Mouse (Mus musculus) CH12.LX (cell line): Measurements from ENCODE around the gene Zmym6. TPM values are rescaled to one million over a fixed set of nuclear protein-coding genes. Genes with fewer than 3 reads are reported as not detected.
"Not testable (repeated sequence)": the region's sequence is repeated elsewhere in the genome, so short reads cannot be mapped to it uniquely, and the experiment has no call there.

Experiments used
- DNase-seq: peaks from one replicate; pipeline ENCODE4 v3.0.0-alpha.2; 2013; ENCODE audit errors: extremely low read depth
- H3K27ac ChIP-seq: 2 replicates; pipeline ENCODE4 v1.5.1; 2012; ENCODE audit warnings: low read depth, mild to moderate bottlenecking, control low read depth, moderate library complexity; ENCODE audit not compliant: insufficient read depth
- H3K27me3 ChIP-seq: replicated peaks from 2 replicates; pipeline ENCODE3; 2012; ENCODE audit warnings: inconsistent platforms
- H3K36me3 ChIP-seq, 2 experiments: replicated peaks in 1 of 2; 2 replicates each; pipeline versions ENCODE3 to v1.6.1; 2012; ENCODE audit warnings: inconsistent platforms in 1 of 2, low read length in 1 of 2, mild to moderate bottlenecking in 1 of 2, mixed read lengths in 1 of 2, moderate library complexity in 1 of 2; ENCODE audit not compliant: control insufficient read depth in 1 of 2, insufficient read depth in 1 of 2
- H3K4me1 ChIP-seq, 2 experiments: 2 replicates each; pipeline ENCODE4 v1.6.1; 2012; ENCODE audit warnings: inconsistent platforms in 1 of 2, moderate library complexity in 1 of 2; ENCODE audit not compliant: insufficient read depth in 2 of 2, control insufficient read depth in 1 of 2
- H3K4me2 ChIP-seq: 2 replicates; pipeline ENCODE4 v1.6.1; 2012; ENCODE audit warnings: low read depth, mild to moderate bottlenecking, control low read depth; ENCODE audit not compliant: poor library complexity, insufficient read depth, severe bottlenecking
- H3K4me3 ChIP-seq, 3 experiments: fragments of 150-350 bp in 1 of 3; sonication (generic) in 1 of 3; replicated peaks in 1 of 3; 2 replicates each; pipeline versions ENCODE3 to v1.5.1; 2011 to 2012; ENCODE audit warnings: low read depth in 2 of 3, low read length in 2 of 3, mild to moderate bottlenecking in 2 of 3, moderate library complexity in 2 of 3, control low read depth in 1 of 3, improper control_type of control experiment in 1 of 3, inconsistent platforms in 1 of 3, mixed read lengths in 1 of 3; ENCODE audit not compliant: poor library complexity in 1 of 3
- H3K79me2 ChIP-seq: replicated peaks from 2 replicates; pipeline ENCODE4 v1.6.1; 2012; ENCODE audit warnings: mild to moderate bottlenecking, moderate library complexity; ENCODE audit not compliant: control insufficient read depth, poor library complexity, insufficient read depth, severe bottlenecking; ENCODE audit errors: extremely low read depth
- H3K9ac ChIP-seq: 2 replicates; pipeline ENCODE4 v1.6.1; 2012; ENCODE audit warnings: low read depth, mild to moderate bottlenecking, control low read depth, moderate library complexity; ENCODE audit not compliant: insufficient read depth
- H3K9me3 ChIP-seq: replicated peaks from 2 replicates; pipeline ENCODE3; 2012; ENCODE audit warnings: low read length, inconsistent platforms, mixed read lengths
- CHD1 ChIP-seq: IDR thresholded peaks from 2 replicates; pipeline ENCODE4 v1.6.1; 2012; ENCODE audit warnings: low read depth, low read length, improper control_type of control experiment, inconsistent platforms
- CHD2 ChIP-seq: IDR thresholded peaks from 2 replicates; pipeline ENCODE4 v1.6.1; 2011; ENCODE audit warnings: low read length, improper control_type of control experiment
- E2F4 ChIP-seq: IDR thresholded peaks from 2 replicates; pipeline ENCODE4 v1.6.1; 2011; ENCODE audit warnings: low read depth, low read length, improper control_type of control experiment; ENCODE audit not compliant: insufficient replicate concordance
- ETS1 ChIP-seq: conservative IDR thresholded peaks from 2 replicates; pipeline ENCODE4 v1.6.1; 2012; ENCODE audit warnings: low read depth, mild to moderate bottlenecking, inconsistent platforms, low read length, improper control_type of control experiment, moderate library complexity
- IRF4 ChIP-seq: IDR thresholded peaks from 2 replicates; pipeline ENCODE4 v1.6.1; 2014; ENCODE audit warnings: low read depth, mild to moderate bottlenecking, inconsistent platforms, low read length, improper control_type of control experiment
- JUND ChIP-seq: conservative IDR thresholded peaks from 2 replicates; pipeline ENCODE4 v1.6.1; 2011; ENCODE audit warnings: low read depth, low read length, improper control_type of control experiment
- MAFK ChIP-seq: IDR thresholded peaks from 2 replicates; pipeline ENCODE4 v1.6.1; 2011; ENCODE audit warnings: low read length, improper control_type of control experiment; ENCODE audit not compliant: insufficient replicate concordance
- MAZ ChIP-seq: IDR thresholded peaks from 2 replicates; pipeline ENCODE4 v1.6.1; 2012; ENCODE audit warnings: low read depth, mild to moderate bottlenecking, inconsistent platforms, low read length, improper control_type of control experiment, moderate library complexity
- MEF2A ChIP-seq: IDR thresholded peaks from 2 replicates; pipeline ENCODE4 v1.6.1; 2014; ENCODE audit warnings: low read depth, mild to moderate bottlenecking, inconsistent platforms, low read length, improper control_type of control experiment, borderline replicate concordance
- MXI1 ChIP-seq: IDR thresholded peaks from 2 replicates; pipeline ENCODE4 v1.6.1; 2011; ENCODE audit warnings: mild to moderate bottlenecking, low read depth, low read length, improper control_type of control experiment
- MYC ChIP-seq: IDR thresholded peaks from 2 replicates; pipeline ENCODE4 v1.6.1; 2011; ENCODE audit warnings: low read depth, mild to moderate bottlenecking, improper control_type of control experiment, low read length
- NELFE ChIP-seq: IDR thresholded peaks from 2 replicates; pipeline ENCODE4 v1.6.1; 2011; ENCODE audit warnings: low read depth, low read length, improper control_type of control experiment
- POLR2AphosphoS2 ChIP-seq: IDR thresholded peaks from 2 replicates; pipeline ENCODE4 v1.6.1; 2011; ENCODE audit warnings: low read depth, low read length, improper control_type of control experiment
- RAD21 ChIP-seq: IDR thresholded peaks from 2 replicates; pipeline ENCODE4 v1.6.1; 2011; ENCODE audit warnings: low read depth, mild to moderate bottlenecking, low read length, improper control_type of control experiment, moderate library complexity
- SIN3A ChIP-seq: IDR thresholded peaks from 2 replicates; pipeline ENCODE4 v1.6.1; 2012; ENCODE audit warnings: low read length, improper control_type of control experiment, inconsistent platforms
- TBP ChIP-seq: conservative IDR thresholded peaks from 2 replicates; pipeline ENCODE4 v1.6.1; 2011; ENCODE audit warnings: low read depth, low read length, improper control_type of control experiment
- TCF12 ChIP-seq: IDR thresholded peaks from 2 replicates; pipeline ENCODE4 v1.6.1; 2014; ENCODE audit warnings: low read depth, mild to moderate bottlenecking, inconsistent platforms, low read length, improper control_type of control experiment
- UBTF ChIP-seq: IDR thresholded peaks from 2 replicates; pipeline ENCODE4 v1.6.1; 2012; ENCODE audit warnings: low read depth, mild to moderate bottlenecking, inconsistent platforms, low read length, improper control_type of control experiment, moderate library complexity
- USF1 ChIP-seq: IDR thresholded peaks from 2 replicates; pipeline ENCODE4 v1.6.1; 2014; ENCODE audit warnings: low read depth, mild to moderate bottlenecking, inconsistent platforms, low read length, improper control_type of control experiment
- ZC3H11A ChIP-seq: IDR thresholded peaks from 2 replicates; pipeline ENCODE4 v1.6.1; 2012; ENCODE audit warnings: low read depth, mild to moderate bottlenecking, inconsistent platforms, low read length, improper control_type of control experiment
- ZNF384 ChIP-seq: IDR thresholded peaks from 2 replicates; pipeline ENCODE4 v1.6.1; 2012; ENCODE audit warnings: low read depth, low read length, improper control_type of control experiment, inconsistent platforms
- dilution Hi-C: fragments of 300-500 bp; cut with MboI; formaldehyde crosslinking; loops from 2 replicates; pipeline ENCODE4 v1.14.3; 2020; ENCODE audit warnings: low sequenced_read_pairs; ENCODE audit not compliant: extremely low pct_unique_long_range_greater_than_20kb, extremely low pct_ligation_motif_present
- in situ Hi-C: fragments of 300-500 bp; cut with MboI; formaldehyde crosslinking; loops from 3 replicates; pipeline ENCODE4 v1.14.3; 2019; ENCODE audit warnings: low sequenced_read_pairs, low pct_ligation_motif_present, low pct_unique_long_range_greater_than_20kb, mixed read lengths
- polyA plus RNA-seq: library from polyadenylated mRNA; unstranded; fragments of >175 nt; gene quantifications from 2 replicates; pipeline ENCODE4 v1.2.1, GENCODE M21; 2012; ENCODE audit warnings: low read depth; ENCODE audit not compliant: insufficient read length
- total RNA-seq, 2 experiments: library from RNA; depleted of rRNA; stranded (reverse); fragments of 300-350 nt in 1 of 2; fragments of >200 nt in 1 of 2; gene quantifications; 2 replicates each; pipeline ENCODE4 v1.2.3; 2012 to 2014

The Zmym6 gene
- total and polyA plus RNA-seq, 3 experiments: 7.8 to 9.1 (median 8.1) TPM

DNA sequence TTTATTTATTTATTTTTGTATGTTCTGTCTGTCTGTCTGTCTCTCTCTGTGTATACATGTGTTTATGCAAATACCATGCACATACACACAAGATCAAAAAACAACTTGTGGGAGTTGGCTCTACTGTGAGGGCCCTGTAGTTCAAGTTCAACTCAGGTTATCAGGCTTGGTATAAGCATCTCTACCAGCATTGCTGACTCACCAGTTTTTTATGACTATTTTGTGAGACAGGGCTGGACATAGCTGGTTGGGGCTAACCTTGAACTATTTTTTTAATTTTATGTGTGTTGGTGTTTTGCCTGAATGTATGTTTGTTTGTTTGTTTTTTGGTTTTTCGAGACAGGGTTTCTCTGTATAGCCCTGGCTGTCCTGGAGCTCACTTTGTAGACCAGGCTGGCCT is 14.0 kb downstream of the Zmym6 start:
- in situ Hi-C loops: no loop called here
- peaks cover 8 to 32% of the 10 kb centered on the region in 2 experiments for H3K36me3 ChIP-seq

DNA sequence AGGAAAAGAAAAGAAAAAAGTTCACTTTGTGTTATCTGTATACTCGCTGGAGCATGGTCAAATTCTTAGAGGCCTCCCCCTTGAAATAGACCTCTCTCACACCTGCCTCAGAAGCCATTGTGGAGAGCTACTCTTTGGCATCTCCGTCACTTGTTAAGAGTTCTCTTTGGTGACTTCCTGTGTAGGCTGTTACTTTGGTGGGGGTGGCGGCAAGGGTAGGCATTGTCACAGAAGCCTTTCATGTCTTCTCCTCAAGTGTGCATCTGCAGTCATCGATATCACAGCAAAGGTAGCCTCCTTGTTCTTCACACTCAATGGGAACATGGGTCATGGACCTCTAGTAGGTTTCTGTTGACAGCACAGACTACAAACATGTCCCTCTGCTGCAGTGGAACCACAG is 17.9 kb downstream of the Zmym6 start:
- no peak for DNase-seq
- Histone ChIP-seq H3K27me3 (no peaks in the 10 kb centered on the region), H3K9me3 (no peaks in the 10 kb centered on the region), H3K27ac (no peak overlapping the region), H3K79me2 (no peaks in the 10 kb centered on the region), H3K9ac (no peak overlapping the region), H3K4me1 (peaks cover 0 to 26% of the 10 kb centered on the region in 2 experiments; a peak in 2 of 4 replicates), H3K4me2 (no peak overlapping the region), H3K4me3 (no peak overlapping the region), H3K36me3 (peaks cover 8 to 23% of the 10 kb centered on the region in 2 experiments)
- TF ChIP-seq UBTF (no peak), CHD2 (no peak), JUND (no peak), E2F4 (no peak), USF1 (no peak), NELFE (no peak), IRF4 (no peak), MAFK (no peak), MEF2A (no peak), MYC (no peak), RAD21 (no peak), MAZ (no peak), TCF12 (no peak), ZNF384 (no peak), MXI1 (no peak), POLR2AphosphoS2 (no peak), SIN3A (no peak), ZC3H11A (no peak), CHD1 (no peak), ETS1 (no peak)
- dilution Hi-C loops: no loop called here
- in situ Hi-C loops: no loop called here

More for the DNA sequence above, 14.0 kb downstream of the Zmym6 start:
- Histone ChIP-seq H3K9me3 (no peaks in the 10 kb centered on the region), H3K4me1 (peaks cover 0 to 26% of the 10 kb centered on the region in 2 experiments; a peak in 2 of 4 replicates), H3K9ac (no peak overlapping the region), H3K79me2 (no peaks in the 10 kb centered on the region)
- DNase-seq: no peak
- dilution Hi-C loops: no loop called here
- TF ChIP-seq TBP: no peak
- no peak for TF ChIP-seq ZC3H11A
- TF ChIP-seq MAFK: peak; percentile 62; the same call in 1 of the 2 replicates
- TF ChIP-seq, all 38 proteins: peak for 1
- no peaks in the 10 kb centered on the region for H3K27me3 ChIP-seq
- no peak overlapping the region for H3K4me3 ChIP-seq
- no peak overlapping the region for H3K4me2 ChIP-seq
- no peak overlapping the region for H3K27ac ChIP-seq

- H3K79me2 ChIP-seq, H3K27me3 ChIP-seq, H3K4me3 ChIP-seq, in situ Hi-C loops, DNase-seq, H3K9ac ChIP-seq, H3K9me3 ChIP-seq, H3K4me2 ChIP-seq, dilution Hi-C loops, H3K27ac ChIP-seq: not testable (repeated sequence)
- Histone ChIP-seq H3K4me1 (peaks cover 0 to 12% of the 10 kb centered on the region in 2 experiments; a peak in 2 of 4 replicates), H3K36me3 (peaks cover 8 to 33% of the 10 kb centered on the region in 2 experiments)
Measured at GRCm38 (mm10) chr4:127099552-127099951, 22.4 kb downstream of the Zmym6 start.
